Mouse (Mus musculus) lung, postnatal 4 days (tissue): ENCODE measurements around the gene Zfp950.
"Not testable (repeated sequence)": the region's sequence is repeated elsewhere in the genome, so short reads cannot be mapped to it uniquely, and the experiment has no call there.

ENCODE experiments used
- DNase-seq, 2 experiments: peaks; one replicate each; pipeline ENCODE4 v3.0.0; 2021

The Zfp950 gene

DNA sequence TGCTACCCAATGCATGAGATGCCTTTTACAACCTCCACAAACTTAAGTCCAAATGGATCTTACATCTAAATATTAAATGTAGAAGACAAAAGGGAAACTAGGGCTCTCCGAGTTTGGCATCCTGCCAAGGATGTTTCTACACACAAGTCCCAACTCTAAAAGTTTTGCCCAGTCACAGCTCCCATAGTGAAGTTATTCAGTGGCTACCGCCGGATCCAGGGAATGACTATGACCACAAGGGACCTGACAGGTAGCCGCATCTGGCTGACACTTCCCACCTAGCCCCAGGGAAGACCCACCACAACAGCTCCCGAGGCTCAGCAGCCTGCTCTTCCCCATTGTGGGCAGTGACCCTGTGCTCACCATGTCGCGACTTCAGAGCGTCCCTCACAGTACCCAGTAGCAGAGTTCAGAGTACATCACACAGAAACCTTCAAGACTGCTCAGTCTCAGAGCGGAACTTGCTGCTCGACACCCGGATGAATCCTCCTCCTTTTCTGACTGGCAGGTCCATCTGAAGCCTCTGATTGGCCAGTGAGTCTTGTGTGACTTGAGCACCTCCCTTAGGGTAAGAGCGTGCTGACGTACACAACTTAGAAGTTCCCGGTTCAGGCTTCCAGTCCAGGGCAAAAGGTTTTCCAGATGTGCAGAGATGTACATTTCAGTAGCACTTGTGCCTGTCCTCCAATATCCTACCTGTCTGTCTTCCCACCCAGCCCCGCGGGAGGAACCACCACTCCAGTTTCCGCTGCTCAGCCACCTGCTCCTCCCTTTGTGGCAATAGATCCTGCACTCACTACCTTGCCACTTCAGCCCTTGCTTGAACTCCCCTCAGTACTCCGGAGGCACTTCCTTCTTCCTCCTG, at the start of gene Zfp950:
TSS of gene Zfp950 (minus strand) at position 499 of the 865 bp plus-strand sequence.
- peak; percentile 87 to 88 for DNase-seq

DNA sequence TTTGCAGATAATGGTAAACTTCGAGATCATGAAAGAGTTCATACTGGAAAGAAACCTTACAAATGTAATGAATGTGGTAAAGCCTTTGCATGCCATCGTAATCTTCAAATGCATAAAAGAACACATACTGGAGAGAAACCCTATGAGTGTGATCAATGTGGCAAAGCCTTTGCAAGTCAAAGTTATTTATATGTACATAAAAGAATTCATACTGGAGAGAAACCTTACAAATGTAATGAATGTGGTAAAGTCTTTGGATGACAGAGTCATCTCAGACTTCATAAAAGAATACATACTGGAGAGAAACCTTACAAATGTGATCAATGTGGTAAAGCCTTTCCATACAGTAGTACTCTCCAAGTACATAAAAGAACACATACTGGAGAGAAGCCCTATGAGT, 43.0 kb upstream of the Zfp950 start, which contains the start of gene Gm6020:
TSS of gene Gm6020 (plus strand) at position 301 of the 400 bp plus-strand sequence.
- DNase-seq = not testable (repeated sequence)

DNA sequence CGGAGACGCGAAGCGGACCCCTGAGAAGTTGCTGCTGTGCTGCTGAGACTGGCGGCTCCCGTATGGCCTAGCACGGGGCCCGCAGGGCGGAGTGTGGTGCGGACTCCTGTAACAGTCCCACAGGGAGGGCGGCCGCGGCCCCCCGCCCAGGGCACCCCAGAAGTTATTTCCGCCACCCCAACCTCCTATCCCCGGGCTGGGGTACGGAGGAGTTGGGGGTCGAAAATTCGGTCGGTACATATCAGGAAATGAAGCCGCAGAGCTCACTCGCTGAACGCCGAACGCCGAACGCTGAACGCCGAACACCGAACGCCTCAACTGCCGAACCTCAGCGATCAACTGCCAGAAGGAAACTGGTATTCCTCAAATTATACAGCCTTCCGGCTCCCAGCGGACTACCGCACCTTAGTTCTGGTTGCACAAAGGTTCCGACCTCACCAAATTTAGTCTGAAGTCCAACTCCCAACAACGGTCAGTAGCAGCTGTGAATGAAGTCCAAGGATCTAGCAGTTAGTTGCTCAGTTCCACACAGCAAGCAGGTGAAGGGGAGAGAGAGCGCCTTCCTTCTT, 35.2 kb upstream of the Zfp950 start, which contains the start of gene Gm7102:
TSS of gene Gm7102 (minus strand) at position 554 of the 569 bp plus-strand sequence.
- no peak for DNase-seq

DNA sequence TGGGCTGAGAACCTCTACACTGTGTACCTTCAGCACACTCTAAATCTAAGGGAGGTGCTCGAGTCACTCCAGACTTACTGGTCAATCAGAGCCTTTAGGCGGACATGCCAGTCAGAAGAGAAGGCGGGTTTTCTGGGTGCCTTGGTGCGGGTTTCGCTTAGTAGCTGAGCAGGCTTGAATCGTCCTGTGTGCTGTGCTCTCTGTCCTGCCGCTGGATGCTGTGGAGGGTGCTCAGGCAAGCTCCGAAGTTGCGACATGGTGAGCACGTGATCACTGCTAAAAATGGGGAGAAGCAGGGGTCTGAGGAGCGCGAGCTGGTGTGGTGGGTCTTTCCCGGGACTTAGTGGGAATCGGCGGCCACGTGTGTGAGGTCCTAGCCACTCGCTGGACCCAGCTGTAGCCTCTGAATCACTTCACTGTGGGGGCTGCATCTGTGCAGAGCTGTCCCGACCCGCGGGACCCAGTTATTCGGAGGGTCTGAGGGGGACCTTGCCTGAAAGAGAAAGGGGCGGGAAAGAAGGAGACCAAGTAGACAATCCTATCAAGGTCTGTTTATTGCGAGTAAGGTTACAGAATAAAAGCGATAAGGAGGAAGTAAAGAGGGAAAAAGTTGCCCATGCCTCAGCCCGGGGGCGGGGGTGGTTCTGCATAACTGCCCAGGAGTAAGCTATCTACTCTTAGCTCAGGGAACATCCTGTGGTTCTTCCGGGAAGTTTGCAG, 11.2 kb upstream of the Zfp950 start:
- peak; percentile 9 to 24 for DNase-seq

DNA sequence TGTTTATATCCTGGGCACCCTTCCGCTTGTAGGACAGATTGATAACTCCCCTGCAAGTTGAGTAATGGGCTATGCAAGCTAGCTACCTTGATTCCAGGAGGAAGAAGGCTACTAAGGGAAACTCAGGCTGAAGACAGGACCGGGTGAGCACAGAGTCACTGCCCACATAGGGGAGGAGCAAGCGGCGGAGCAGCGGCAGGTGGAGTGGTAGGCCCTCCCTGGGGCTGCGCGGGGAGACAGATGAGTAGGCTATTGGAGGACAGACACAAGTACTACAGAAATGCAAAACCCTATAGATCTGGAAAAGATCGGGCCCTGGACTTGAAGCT, 10.7 kb upstream of the Zfp950 start:
- DNase-seq = peak in 1 of 2 experiments; percentile 32

DNA sequence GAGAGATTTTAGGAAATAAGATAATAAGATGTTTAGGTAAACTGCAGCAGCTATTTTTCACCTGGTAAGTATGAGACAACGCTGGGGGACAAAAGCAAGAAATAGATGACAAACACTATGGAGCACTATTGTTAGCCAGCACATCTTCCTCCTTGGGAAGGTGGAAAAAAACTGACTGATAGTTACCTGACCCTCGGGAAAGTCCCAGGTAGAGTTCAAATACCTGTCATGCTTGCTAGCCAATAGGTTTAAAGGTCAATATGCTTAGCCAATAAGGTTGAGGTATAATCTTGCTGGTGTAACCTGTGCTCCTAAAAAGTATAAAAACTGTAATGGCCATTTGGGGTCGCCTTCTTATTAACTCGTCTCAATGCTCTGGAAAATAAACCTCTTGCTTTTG, 659 bp upstream of the Zfp950 start:
- no peak for DNase-seq

DNA sequence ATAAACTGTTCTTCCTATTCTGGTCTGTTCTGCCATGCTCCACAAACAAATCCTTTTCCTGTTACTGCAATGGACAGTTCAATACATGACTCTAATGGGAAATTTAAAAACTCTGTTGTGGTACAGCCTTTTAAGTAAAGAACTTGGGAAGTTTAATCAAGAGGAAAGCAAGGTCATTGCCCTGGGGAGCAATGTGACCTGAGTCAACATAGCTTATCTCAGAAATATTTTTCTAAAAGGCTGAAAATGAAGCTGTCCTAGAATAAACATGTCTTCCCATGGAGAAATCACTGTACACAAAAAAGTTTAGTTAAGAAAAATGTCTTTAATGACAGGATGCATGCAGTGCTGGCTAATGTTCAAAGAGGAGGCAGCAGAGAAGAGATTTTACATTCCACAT, 2.0 kb downstream of the Zfp950 start:
- DNase-seq = no peak

DNA sequence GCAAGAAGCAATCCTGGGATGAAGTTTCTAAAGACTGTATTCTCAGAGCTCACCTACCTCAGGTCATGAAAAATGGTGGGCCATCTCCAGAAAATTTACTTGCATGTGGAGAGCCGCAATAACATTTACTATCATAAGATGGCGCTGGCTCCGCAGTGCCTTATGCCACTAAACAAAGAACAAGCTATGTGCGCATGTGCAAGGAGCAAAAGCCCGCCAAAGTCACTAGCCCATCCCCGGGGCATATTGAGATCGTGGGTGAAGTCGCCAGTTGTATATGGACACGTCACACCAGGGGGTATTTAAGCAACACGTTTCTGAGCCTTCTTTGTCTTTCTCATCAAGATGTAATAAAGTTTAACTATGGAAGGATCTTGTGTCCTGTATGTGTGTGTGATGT, 9.5 kb downstream of the Zfp950 start:
- no peak for DNase-seq

DNA sequence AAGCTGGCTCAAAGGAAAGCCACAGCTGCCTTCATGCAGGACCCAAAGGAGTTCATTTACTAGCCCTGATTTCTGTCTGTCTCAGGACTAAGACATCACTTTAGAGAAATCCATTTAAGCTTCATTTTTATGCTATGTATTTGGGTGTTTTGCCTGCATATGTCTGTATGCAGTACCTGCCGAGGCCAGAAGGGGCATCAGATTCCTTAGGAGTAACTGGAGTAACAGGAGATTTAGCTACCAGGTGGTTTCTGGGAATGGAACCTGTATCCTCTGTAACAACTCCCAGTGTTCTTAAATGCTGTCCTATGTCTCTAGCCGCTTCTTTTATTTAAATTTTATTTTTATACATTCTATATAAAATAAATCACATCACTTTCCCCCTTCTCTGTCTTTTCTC, 30.5 kb downstream of the Zfp950 start:
- no peak for DNase-seq

DNA sequence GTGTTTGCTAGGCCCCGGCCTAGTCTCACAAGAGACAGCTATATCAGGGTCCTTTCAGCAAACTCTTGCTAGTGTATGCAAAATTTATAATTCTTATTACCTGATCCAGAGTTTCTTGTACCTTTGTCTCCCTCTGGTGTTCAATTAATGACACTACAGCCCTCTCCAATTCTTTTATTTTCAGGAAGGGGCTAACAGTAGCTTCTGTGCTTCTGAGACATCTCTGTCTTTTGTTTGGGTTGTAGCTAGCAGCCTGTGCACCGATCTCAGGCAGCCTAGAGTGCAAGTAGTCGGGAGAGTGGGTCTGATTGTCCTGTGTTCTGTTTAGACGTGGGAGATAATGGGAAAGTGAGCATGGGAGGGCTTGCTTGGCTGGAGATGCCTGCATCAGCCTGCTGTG, 42.9 kb downstream of the Zfp950 start:
- no peak for DNase-seq

DNA sequence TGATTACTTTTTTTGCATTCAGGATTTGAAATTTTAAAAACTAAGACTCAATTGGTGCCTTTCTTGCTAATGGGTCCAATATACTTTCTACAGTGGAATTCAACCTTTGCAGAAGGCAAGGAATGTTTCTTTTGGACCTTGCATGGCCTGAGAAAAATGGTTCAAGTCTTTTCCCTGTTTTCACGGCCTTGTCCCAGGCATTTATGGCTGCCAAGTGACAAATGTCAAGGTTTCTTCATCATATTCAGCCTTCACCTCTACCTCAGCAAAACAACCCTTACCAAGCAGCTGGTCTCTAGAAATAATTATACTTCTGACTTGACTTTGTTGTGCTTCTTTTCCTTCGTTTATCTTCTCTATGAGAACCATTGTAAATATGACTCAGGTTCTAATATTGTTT, 43.9 kb downstream of the Zfp950 start:
- DNase-seq = no peak

DNA sequence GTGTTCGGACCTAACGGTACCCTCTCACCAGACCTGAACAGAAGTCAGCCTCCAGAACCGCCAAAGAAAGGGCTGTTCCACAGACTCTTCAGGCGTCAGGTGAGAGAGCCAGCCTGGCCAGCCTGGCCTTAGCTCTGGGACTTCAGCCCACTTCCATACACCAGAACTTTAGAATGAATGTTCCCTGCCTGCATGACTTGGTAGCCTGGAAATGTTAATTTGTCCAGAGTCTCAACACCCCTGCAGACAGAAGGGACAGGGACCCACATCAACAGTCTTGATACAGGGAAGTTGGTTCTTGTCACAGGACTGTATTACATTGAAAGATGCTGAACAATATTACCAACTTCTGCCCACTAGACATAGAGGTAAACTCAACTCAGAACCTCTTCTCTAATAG, 50.1 kb downstream of the Zfp950 start:
- no peak for DNase-seq

DNA sequence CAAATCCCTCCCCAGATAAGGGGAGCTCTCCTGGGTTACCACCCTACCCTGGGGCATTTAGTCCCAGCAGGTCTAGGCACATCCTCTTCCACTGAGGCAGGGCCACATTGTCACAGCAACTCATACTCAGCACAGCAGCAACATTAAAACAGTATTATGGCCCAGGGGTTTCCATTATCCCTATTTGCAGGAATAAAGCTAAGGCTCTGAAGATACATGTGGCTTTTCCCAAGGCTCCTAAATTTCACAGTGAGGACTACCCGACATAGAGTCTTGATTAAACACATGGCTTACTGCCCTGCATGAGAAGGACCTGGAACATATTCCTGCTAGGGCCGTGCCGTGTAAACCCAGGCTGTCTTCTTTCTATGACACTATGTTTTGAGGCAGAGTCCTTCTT, 51.6 kb downstream of the Zfp950 start:
- no peak for DNase-seq

DNA sequence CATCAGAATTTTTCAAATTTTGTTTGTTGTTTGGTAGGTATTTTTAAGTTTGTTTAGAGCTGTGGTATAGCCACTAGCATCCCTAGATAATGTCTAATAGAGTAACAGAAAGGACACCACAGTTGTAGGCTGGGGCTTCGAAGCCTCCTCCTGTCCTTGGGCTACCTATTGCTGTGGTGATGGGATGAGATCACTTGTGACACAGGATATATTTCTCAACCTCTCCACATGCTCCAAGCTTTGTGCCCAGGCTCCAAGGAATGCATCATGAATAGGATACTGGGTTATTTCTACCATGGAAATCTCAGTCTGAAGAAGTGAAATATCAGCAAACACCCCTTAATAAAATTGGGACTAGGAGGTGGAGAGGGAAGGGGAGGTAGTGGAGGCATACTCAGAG, 52.9 kb downstream of the Zfp950 start:
- DNase-seq = no peak

DNA sequence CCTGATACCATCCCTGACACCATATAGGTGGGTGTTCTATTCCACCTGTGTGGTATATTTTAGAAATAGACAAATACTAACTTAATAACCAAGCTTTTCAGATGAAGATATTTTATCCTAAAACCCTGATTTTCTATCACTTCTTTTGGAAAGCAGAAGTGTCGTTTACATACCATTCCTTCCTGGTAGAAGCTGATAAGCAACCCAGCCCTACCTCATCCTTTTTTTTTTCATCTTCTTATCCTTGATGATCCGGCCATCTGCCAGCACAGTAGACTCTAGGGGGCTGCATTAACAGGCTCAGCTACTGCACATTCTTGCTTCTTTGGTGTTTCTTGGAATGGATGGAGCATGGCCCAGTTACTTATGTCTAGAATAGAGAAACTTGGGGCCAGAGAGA, 55.4 kb downstream of the Zfp950 start:
- no peak for DNase-seq

DNA sequence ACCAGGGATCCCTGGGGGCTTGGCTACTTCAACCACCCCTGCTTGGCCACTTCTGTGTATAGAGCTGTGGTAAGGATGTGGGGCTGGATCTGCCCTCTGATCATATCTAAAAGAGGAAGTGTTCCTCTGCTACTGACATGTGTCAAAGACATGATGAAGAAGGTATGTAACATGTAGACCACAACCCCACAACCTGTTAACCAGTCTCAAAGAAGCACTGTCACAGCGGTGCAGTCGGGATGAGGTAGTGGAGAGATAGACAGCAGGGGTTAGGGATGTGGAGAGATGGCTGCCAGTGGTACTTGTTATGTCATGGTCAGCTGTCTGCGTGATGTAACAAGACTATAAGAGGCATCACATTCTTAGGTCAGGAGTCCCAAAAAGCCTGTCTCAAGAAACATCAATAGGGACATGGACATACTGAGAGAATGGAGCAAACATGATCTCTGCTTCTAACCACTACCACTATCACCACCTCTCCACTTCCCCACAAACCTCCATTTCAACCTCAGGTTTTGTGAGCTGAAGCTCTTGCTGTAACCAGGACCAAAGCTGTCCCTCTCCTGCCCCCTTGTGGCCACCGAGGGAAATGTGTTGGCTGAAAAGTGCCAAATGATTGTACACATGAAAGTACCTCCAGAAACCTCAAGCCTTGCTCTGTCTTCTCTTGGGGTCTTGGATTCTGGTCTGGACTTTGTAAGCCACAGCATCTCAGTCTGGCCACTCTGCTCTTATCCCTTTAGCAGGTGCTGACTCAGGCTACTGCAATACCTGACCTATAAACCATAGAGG, 56.3 kb downstream of the Zfp950 start:
- peak; percentile 85 to 91 for DNase-seq

DNA sequence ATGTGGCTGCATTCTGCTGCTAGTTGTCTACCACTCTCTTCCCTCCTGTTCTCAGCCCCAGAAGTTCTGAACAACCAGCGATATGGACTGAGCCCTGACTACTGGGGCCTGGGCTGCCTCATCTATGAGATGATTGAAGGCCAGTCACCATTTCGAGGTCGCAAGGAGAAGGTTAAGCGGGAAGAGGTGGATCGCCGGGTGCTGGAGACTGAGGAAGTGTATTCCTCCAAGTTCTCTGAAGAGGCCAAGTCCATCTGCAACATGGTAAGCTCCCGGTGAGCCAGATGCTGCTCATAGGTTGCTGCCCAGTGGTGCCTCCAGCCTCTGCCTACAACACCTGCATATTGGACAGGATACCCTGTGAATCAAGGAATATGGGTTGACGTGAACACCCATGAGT, 57.6 kb downstream of the Zfp950 start:
- no peak for DNase-seq

DNA sequence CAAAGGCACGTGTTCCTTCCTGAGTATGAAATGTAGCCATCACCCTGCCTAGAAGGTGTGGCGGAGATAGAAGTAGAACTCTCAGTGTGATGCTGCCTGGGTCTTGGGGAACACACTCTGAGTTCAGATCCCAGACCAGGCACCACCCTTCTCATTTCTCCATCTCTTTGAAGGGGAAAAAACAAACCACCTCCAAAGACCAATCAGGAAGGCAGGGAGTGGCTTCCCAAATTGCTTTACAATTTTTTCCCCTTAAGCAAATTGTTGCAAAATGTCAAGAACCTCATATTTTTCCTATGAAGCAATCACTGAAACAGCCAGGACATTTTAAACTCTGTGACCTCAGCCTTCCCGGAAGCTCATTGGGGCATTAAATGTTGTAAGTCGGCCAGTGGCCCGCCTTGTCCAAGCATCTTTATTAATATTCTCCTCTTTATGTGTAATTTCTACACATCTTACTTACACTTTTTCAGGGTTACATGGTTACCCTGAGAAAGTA, 60.3 kb downstream of the Zfp950 start:
- DNase-seq = peak; percentile 36 to 39

DNA sequence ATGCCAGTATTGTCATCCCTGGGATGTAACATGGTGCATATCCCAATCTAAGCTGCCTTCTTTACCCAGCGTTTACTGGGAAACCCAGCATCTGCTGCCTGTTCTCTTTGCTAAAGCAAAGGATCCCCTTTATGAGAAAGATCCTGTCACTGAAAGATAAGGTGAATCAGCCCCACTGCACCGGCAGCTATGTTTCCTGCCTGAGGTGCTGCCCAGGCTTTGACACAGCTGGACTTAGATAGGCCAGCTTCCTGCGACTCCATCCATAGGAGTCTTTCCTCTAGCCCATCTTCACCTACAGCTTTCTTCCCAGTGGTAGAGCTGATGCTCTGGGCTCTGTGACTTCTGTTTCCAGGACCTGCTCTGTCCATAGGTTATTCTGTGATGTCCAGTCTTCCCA, 62.0 kb downstream of the Zfp950 start:
- no peak for DNase-seq

DNA sequence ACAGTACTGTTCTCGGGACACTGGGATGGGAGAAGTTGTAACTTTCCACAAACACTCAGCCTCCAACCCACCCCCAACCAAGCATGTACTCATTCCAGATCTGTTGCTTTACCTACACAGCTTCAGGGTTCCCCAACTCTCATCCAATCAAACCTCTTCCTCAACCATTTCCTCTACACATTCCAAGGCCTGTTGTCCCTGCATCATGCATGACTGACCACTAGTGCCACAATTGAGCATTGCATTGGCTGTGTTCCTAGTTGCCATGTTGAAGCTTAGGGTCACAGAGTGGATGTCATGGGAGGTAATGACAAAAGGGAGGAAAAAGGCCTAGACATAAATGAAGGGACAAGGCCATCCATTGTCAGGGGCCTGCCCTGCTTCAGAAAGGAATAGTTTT, 75.6 kb downstream of the Zfp950 start:
- DNase-seq = no peak

DNA sequence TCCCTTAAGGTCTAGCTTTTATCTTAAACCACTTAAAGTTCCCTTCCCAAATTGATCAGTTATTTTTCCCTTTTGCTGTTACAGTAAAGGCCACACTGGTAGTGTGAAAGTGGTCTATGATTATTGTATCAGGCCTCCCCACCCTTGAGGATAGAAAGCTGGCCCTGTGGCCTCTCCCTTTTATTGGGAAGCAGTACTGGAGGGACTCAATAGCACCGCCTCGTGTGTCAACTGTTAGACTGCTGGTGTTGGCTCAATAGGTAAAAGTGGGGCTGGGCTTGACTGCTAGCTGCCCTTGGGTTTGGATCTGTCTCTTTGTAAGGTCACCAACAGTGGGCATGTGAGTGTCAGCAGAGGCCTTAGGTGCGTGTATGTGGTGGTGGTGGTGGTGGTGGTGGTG, 76.3 kb downstream of the Zfp950 start:
- DNase-seq = no peak

DNA sequence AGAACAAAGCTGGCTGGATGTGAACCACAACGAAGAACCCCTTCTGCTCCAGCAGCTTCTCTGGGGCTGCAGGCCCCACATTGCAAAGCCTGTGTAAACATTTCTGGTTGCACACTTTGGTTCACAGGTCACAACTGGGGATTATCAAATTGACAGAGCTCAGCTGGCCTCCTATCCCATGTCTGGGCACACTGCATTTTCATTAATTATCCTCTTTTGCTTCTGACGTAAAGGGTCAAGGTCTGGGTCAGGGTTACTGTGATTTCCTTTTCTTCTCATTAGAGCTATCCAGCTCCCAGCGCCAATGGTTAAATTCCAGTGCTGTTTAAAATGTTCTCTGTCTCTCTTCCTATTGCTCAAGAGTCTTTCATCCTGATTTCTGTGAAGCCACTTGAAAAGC, 83.1 kb downstream of the Zfp950 start:
- peak; percentile 45 to 66 for DNase-seq
